Mouse (Mus musculus) urinary bladder, adult 18-20 months (tissue): Measurements from ENCODE around the gene Ccdc85c.

ENCODE experiments used
- DNase-seq, 2 experiments: peaks; one replicate each; pipeline ENCODE4 v3.0.0; 2022; ENCODE audit warnings: low spot score in 2 of 2, mixed read lengths in 2 of 2

Ccdc85c gene

DNA sequence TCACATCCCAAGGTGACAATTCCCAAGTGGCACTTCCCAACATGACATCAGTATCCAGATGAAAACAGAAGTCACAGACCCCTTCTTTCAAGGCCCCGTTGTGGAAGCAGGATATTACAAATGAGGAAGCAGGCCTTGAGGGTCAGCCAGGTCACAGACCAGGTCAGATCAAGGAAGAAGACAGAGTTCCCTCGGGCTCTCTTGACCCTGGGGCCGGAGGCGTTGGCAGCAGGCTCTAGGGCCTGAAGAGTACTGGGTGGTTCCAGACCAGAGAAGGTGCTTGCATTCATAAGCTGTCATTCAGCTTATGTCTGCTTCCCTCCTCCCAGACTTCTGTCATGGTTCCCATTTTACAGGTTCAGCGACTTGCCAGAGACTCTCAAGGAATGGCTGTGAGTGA is 5.5 kb downstream of the Ccdc85c start:
- no peak for DNase-seq

DNA sequence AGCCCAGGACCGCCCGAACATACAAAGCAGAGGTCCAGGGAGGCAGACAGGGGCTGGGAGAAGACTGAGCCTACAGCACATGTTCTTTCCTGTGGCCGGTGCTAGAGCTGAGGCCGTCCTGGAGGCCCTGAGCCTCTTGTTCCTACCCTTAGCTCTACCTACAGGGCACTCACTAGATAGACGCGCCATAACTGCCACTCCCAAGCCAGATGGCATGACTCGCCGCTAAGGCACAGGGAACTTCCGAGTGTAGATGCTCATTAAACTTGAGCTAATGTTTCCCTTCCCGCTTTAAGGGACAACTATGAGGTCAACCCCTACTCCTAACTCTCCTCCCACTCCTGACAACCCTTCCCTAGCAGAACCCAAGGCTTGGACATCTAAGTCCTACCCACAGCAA is 6.3 kb downstream of the Ccdc85c start:
- DNase-seq, result no peak

DNA sequence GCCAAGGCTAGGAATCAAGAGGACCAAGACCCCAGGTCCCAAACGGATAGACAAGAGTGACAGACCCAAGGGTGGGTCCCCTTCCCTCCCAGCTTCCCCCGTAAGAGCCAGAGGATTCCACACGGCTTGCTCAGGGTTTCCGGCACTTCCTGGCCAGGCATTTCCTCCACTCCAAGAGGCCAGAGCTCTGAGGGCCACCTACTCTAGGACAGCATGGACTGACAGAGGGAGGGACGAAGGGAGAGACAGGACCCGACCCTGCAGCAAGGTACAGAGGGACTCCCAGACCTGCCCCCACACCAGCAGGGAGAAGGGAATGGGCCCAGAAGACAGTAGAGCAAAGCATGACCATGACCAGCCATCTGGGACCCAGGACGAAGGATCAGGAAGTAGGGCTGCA is 7.6 kb downstream of the Ccdc85c start:
- DNase-seq, result no peak

- DNase-seq, result no peak
Measured at GRCm38 (mm10) chr12:108265831-108266619, 9.2 kb downstream of the Ccdc85c start.

- no peak for DNase-seq
Measured at GRCm38 (mm10) chr12:108264918-108265317, 10.3 kb downstream of the Ccdc85c start.

DNA sequence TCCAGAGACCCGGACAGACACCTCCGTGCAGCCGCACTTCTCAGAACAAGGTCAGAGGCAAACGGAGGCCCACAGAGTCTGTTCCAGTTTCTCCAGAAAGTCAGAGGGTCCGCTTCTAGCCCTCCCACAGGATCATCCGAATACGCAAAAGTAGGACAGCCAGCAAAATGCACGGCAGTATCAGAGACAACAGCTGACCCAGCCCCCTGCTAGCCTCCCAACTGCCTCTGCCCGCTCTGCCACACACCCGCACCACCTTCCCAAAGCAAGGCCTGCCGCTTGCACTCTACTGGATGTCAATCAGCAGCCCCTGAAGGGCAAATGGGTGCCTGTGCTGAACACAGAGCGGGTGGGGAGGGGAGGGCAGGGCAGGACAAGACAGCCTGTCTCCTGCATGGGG is 14.3 kb downstream of the Ccdc85c start:
- DNase-seq, result no peak

GRCm38 (mm10) chr12:108259322-108260049 is 15.7 kb downstream of the Ccdc85c start:
- DNase-seq, result no peak

DNA sequence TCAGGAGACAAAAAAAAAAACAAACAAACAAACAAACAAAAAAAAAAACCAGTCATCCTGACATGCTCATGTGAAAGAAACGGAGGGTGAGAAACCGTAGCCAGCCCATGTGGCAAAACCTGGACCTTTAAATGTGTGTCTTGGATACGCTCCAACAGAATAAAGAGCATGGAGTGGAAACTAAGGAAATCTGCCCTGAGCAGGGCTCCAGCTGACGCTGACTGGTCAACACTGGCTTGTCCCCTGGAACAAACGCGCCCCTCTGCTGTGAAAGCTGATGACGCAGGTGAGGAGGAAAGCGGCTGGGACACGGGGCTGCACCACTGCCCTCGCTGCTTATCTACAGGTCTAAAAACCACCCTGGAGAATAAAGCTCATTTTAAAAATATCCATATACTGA is 18.5 kb downstream of the Ccdc85c start:
- DNase-seq, result no peak

GRCm38 (mm10) chr12:108255960-108256359 is 19.3 kb downstream of the Ccdc85c start:
- DNase-seq, result no peak

DNA sequence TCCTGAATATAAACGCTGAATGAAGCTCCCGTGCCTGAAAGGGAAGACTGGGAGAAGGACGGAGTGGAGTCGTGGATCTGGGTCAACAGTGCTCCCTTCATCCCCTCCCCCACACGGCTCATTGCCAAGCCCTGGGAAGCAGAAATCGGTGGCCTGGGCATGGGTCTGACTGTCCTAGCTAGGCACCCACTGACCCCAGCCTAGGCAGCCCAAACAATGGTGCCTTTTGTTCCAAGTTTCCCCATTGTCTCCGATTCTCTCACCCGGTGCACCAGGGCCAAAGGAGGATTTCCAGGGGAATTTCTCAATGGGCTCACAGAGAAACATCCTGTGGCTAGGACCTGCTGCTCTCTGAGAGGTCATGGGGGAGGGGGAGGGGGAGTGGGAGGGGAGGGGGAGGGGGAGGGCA is 19.7 kb downstream of the Ccdc85c start:
- DNase-seq, result no peak

DNA sequence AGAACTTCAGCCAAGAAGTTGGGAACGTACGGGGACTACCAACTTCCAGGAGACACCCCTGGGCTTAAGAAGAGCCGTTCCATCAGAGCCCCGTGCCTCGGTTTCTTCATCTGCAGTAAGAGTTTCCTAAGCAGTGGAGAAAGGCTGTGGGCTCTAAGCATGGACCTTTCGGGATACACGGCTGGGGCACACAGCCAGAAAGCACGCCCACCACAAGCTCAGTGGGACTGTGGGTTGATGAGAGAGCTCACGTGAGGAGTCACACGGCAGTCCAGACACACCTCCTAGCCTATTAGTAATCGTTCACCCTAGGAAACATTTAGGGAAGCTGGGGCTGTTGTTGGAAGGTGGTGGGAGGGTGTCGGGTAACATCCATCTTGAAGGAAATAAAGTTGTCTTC is 22.2 kb downstream of the Ccdc85c start:
- DNase-seq, result no peak

GRCm38 (mm10) chr12:108251825-108252542 is 23.2 kb downstream of the Ccdc85c start:
- no peak for DNase-seq

DNA sequence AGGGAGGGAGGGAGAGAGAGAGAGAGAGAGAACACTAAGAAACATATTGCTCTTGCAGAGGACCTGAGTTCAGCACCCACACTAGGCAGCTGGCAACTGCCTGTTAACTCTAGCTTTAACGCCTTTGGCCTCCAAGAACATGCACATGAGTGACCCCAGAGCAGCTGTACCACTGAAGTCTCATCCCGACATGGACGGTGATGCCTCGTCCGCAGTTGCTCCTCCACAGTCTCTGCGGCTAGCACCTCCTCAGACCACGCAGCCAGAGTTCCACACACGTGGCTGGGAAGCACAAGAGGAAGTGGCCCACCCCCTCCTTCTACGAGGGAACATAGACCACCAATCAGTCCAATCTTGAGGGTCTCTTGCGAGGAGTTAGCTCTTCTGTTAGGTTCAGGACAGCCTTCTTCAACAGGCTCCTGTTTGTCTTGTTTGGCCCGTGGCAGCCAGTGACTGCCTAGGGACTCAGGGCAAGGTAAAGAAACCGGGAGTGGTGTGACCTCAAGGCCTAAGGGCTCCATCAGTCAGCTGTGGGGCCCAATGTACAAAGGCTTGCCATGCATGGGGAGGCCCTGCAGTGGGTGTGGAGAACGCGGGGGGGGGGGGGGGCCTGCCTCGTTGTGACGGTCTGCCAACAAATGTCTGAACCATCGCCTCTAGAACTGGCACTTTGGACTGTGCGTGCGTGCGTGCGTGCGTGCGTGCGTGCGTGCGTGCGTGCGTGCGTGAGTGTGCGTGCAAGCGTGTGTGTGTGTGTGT is 24.0 kb downstream of the Ccdc85c start:
- no peak for DNase-seq

DNA sequence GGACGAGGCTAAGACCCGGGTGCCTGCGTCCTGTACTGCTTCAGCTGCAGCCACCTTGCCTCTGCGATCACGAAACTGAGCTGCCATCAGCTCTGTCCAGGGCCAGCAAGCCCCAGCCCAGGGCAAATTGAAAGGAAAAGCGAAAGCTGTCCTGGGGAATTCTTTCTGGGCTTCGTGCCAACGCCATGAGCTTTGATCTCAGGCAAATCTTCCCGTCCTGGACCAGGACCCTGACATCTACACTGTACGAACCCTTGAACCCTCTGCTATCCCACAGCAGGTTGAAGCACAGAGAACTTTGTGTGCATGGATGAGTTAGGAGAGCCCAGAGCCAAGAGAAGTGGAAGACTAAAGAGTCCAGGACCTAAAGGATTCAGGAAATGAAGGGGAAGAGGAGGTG is 25.7 kb downstream of the Ccdc85c start:
- no peak for DNase-seq

DNA sequence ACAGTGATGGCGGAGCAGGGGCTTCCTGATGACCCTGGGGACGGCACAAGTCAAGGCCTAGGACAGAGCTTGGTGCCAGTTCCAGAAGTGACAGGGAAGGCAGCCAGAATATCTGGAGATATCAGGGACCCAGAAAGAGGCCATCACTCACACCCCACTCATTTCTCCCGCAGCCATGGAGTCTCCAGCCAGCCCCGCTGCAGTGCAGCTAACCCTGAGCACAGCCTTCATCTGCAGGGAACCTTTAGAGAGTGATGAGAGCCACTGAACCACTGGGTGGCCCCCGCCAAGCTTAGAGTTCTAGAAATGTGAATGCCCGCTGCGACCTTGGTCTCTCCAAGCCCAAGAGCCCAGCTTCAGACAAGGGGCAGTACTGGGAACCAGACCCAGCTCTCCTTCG is 26.2 kb downstream of the Ccdc85c start:
- DNase-seq, result no peak

DNA sequence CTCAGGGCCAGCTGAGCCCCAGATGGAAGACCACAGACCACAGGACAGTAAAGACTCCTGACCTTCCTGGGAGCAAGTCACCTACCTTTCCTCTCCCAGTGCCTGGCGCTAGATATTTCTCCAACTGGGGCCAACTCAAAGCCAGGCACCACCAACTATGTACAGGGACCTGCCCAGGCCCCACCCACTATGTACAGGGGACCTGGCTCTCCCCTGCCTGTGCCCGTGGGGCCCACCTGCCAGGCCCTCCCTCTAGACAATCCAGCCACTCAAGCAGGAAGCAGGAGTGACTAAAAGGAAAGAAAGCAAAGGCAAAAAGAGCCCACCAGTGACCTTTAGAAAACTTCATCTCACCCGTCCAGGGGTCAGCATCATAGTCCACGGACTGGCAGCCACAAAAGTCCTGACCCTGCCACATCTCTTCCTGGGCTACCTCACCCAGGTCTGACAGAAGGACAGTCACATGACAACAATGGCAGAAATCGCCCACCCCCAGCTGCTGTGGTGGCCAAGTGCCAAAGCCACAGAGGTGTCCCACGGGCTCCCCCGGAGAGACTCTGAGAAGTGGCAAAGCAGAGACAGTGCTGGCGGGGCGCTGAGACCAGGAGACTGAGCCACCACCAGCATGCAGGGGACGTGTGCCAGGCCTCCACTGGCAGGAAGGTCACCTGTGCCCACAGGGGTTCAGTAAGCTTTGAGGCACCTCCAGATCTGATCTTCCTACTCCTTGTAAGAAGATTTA is 28.3 kb downstream of the Ccdc85c start:
- no peak for DNase-seq

DNA sequence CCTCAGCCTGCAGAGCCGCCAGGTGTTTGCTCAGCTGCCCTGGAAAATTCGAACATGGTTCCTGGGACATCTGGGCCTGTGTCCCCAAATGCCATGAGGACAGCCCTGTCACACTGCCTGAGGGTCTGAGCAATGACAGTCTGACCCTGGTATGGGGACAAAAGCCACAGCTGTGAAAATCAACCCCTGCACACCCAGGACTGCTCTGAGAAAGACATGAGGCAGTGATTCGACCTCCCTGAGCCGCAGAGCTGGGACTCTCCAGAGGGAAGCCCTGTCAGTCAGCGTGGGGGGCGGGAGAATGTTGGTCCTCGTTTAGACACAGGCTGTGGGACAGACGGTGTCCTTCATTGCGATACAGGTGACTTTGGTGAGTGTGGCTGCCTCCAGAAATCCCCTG is 29.6 kb downstream of the Ccdc85c start:
- DNase-seq, result no peak

DNA sequence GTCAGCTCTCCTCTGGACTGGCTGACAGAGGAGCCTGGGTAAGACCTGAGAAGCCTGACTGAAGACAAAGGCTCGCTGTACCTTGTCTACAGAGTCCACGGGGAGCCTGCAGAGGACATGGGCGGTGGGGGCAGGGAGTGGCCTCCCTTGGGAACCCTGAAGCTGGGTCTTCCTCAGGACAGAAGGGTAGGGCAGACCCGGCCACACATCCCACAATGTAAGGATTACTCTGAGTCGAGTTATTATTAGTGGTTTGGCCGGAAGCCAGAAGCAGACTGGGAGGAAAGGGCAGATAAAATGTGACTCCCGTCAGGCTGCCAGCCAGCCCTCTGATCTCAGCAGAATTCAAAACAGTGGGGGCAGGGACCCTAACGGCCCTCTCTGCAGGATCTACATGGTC is 30.4 kb downstream of the Ccdc85c start:
- peak; percentile 37 to 64 for DNase-seq

DNA sequence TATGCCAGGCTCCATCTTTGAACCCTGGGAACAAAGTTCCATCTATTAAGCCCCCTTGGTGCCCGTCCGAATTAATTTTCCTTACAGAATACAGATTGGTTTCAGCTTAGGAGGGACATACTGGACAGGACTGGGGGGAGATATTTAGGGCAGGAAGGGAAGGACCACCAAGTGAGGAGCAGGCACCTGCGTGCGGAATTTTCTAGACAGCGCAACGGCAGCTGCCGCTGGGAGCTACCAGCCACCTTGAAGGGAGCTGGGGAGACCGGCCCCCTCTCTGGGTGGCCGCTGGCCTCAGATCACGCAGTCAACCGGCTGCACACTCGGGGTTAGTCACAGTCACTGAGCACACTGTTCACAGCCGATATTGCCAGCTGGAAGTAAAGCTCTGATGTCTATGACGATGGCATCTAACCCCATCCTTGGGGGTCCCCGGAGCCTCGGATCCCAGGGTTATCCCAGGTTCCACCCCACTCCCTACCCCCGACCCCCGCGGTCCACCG is 32.9 kb downstream of the Ccdc85c start:
- no peak for DNase-seq

GRCm38 (mm10) chr12:108241626-108242025 is 33.6 kb downstream of the Ccdc85c start:
- DNase-seq, result no peak
